Mouse (Mus musculus): ENCODE data around the gene Naga.

- no peak for TF ChIP-seq CTCF (IDR thresholded peaks at IDR 0.05; ENCODE audit: borderline replicate concordance, control insufficient read depth, extremely low read depth, insufficient read depth, low read length, poor library complexity)
- no peak for TF ChIP-seq POLR2A (IDR thresholded peaks at IDR 0.05; ENCODE audit: control insufficient read depth, extremely low read depth, insufficient read depth, low read length, poor library complexity)
Measured at GRCm38 (mm10) chr15:82377701-82378100, 39.0 kb upstream of the Naga start.
